Mouse (Mus musculus) granulocyte monocyte progenitor cell, adult 5-6 weeks (primary cell): Measurements from ENCODE around the gene Mtmr4. TPM values are rescaled to one million over a fixed set of nuclear protein-coding genes. Genes with fewer than 3 reads are reported as not detected.

ENCODE experiments used
- ATAC-seq: replicated peaks from 2 replicates; pipeline ENCODE4 v1.8.0; 2016; ENCODE audit warnings: mild to moderate bottlenecking, moderate TSS enrichment, inconsistent platforms; ENCODE audit not compliant: poor library complexity, severe bottlenecking
- total RNA-seq, 2 experiments: library from RNA; stranded (forward) in 1 of 2; stranded (reverse) in 1 of 2; fragments of 200-712, 200-1000 nt in 1 of 2; fragments of >200 nt in 1 of 2; fragmentation: Nextera tagmentation in 1 of 2; gene quantifications; 2 replicates each; pipeline ENCODE4 v1.2.3; 2014 to 2017

The Mtmr4 gene
- 25.2 and 25.4 TPM in 2 replicates for total RNA-seq (2014; fragmentation: Nextera tagmentation)
- 20.3 and 22.6 TPM in 2 replicates for total RNA-seq (2017)

DNA sequence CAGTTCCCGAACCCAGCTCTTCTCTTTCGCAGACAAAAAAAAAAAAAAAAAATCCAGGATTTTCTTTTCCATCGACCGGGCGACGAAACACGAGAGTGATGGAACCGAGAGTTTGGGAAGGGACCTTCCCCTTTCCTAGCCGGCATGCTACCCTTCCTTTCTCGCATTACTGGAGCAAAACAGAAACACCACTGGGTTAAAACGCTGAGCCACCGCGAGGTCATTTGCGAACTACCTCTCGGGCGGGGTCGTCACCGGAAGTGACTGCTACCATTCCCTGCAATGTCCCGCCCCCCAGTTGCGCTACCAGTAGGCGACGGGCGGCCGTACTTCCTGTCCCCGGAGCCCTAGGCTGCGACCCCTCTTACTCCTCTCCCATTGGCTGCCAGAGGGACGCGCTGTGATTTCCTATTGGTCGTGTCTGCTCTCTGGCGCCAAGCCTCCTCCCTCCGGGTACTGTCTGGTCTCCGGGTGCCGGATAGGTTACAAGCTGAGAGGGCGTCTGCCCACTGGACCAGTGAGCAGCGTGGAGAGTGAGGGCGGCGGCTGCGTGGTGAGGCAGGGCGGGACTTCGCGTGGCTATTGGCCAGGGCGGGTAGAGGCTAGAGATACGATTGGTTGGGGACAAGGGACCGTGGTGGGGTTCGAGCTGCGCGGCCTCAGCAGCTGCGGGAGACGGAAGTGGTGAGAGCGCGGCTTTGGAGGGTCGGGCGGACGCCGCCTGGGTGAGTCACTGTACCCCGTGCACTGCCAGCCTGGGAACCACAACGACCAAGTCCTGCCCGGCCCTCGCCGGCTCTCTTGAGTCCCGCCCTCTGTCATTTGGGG lies at the start of gene Mtmr4:
Gene Mtmr4, plus strand, starts transcription at position 637 of the 828 bp plus-strand sequence.
- ATAC-seq = peak; percentile 84

DNA sequence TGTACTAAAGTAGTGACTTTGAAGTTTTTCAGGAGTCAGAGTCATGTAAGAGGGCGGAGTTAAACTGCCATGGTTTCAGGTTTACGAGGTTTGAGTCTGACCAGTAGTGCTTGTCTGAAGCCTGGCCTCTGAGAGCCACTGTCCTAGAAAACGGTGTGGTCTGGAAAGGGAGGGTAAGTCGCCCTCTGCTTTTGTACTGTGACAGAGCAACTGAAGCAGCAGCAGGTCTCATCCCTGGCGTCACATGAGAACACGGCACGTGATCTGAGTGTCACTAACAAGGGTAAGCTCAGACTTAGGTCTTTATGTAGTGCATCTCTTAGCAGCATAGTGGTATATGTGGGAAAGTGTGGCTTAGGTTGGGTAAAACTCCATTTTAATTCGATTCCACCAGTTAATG lies 49.7 kb upstream of the Mtmr4 start:
- no peak for ATAC-seq

DNA sequence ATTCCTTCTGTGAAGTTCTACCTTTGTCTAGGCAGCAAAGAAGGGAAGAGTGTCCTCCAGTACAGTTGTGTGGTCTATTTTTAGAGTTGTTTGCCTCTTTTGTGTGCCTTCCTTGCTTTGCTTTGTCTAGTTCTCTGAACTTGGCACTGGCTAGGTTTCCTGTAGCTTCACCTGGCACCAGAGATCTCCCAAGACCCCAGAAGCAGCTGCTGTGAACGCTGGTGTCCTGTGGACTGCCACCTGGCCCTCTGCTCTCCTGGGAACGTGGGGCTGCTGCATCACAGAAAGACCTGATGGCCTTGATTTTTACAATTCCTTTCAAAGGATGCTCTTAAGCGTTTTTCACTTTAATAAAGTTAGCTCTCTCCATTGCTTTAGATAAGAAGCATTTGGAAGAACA lies 49.1 kb upstream of the Mtmr4 start:
- no peak for ATAC-seq

DNA sequence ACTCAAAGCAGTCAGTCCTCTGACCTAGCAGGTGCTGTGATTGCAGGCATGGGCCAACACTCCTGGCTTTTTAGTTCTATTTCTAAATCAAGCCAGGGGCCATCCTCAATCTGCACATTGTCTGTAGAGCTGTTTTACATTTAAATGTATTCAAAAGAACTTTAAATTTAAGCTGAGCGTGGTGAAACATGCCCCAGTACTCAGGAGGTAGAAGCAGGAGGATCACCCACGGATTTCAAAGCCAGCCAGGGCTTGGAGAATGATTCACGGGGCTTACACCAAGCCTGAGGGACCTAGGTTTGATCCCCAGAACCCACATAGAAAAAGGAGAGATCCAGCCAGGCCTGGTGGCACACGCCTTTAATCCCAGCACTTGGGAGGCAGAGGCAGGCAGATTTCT lies 38.6 kb upstream of the Mtmr4 start:
- ATAC-seq = no peak

DNA sequence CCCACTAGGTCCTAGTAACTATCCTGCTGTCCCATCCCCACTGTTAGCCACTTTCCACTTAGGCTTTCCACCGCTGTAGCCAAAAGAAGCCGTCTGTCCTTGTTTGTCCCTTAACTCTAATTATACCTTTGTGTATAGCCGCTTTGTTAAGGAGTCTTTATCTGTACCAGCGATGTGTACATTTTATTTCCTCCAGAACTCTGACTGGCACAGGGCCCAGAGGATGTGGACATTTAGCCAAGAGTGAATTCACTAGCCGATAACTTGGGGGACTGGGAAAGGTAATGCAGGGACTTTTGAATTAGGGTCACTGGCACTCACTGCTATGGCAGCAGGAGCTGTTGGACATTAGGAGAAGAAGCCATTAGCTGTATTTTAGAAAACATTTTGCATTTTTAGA lies 37.6 kb upstream of the Mtmr4 start:
- no peak for ATAC-seq

DNA sequence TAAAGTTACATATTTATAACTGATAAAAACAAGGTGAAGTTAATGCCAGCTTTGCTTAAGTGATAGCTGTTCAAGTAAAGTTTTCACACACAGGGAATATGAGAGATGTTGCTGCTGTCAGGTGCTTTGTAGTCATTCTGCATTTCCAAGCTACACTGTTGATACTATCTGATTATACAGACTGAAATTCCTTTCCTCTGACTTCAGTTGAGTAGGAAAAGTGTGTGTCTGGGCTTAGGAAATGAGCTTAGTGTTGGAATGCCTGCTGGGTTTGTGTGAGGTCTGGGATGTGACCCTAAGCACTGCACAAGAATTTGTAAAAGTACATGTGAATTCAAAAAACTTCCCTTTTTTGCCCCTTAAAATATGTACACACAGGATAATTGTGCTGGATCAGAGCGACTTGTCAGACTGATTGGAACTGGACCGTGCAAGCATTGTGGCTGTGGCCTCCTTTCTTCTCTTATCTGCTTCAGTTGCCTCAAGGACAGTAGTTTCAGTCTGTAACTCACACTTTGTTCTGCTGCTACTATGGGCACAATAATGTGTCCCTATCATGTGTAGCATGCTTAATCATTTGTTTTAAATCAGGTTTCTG lies 36.8 kb upstream of the Mtmr4 start:
- no peak for ATAC-seq

DNA sequence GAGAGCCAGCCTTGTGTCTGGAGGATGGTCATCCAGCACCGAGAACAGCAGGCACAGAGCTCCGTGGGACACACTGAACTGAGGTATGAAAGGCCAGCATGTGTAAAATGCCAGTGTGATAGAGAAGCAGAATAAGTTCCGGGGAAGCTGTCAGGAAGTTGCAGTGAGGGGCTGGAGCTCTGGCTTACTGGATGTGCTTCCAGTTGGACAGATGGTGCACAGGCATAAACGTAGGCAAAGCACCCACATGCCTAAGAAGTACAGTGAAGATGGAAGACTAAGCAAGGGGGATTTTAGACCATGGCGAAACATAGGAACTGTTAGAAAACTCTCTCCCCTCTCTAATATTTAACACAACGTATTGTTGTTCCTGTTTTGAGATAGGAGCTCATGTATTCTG lies 30.8 kb upstream of the Mtmr4 start:
- ATAC-seq = no peak

DNA sequence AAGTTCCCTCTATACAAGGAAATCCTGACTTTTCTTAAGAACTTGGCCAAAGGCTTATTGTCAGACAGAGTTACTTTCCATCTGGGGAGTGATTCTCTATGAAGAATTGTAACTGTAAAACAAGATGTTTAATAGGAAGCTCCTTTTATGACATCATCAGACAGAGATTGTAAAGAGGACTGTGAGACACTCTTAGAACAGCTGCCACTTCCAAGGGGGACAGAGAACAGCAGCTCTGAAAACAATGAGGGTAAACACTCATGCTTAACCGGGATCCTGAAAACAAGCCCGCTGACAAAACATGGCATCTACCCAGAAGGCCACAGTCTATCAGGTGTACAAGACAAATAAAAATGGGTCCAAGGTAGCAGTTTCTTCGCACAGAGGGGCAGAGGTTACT lies 25.5 kb upstream of the Mtmr4 start, which contains the start of gene Gm11492:
Gene Gm11492, plus strand, starts transcription at position 153 of the 400 bp plus-strand sequence.
- no peak for ATAC-seq

DNA sequence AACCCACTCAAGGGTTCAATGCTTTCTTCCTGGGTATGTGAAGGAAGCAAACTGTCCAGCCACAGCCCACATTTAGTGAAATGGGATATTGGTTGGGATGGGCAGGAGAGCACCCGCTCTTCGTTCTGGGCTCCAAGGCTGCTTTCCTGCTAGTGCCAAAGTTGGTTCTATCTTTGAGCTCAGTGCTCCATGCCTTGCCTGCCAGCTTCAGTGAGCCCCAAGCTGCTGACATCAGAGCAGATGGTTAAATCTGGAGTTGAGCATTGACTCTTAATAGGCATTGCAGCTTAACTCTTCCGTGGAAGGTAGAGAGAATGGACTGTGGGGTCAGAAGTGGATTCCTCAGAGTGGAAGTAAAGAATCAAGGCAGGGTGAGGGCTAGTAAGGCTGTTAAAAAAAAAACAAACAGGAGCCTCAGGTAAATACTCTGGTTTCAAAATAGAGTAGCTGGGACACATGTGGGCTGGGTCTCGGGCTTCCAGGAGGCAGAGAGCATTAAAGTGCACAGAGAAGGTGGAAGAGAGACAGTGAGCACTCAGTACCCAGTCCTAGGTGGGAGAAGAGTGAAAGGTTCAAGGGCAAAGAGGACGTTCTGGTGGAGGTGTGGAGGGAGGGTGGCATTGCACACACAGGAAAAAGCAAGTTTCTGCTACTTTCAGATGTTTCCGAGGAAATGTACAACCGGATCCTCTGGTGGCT lies 23.6 kb upstream of the Mtmr4 start, which contains the start of gene Sept4:
Gene Sept4, plus strand, starts transcription at position 649 of the 699 bp plus-strand sequence.
- no peak for ATAC-seq

DNA sequence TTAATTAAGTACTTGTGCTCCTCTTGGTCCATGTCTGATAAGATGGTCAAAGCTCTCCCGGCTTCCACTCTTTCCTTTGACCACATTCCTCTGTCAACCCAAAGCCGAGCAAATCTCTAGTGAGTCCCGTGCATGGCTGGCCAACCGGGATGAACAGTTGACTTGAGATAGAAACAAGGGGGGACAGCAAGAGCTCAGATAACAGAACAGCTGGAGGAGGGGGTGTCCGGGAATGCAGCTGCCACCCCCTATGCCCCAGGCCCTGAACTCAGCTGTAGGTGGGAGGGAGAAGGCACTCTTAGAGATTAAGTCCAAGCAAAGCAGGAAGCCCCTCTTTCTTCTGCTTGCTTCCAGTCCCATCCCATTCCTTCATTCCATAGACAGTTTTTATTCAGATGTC lies 21.2 kb upstream of the Mtmr4 start:
- ATAC-seq = no peak

DNA sequence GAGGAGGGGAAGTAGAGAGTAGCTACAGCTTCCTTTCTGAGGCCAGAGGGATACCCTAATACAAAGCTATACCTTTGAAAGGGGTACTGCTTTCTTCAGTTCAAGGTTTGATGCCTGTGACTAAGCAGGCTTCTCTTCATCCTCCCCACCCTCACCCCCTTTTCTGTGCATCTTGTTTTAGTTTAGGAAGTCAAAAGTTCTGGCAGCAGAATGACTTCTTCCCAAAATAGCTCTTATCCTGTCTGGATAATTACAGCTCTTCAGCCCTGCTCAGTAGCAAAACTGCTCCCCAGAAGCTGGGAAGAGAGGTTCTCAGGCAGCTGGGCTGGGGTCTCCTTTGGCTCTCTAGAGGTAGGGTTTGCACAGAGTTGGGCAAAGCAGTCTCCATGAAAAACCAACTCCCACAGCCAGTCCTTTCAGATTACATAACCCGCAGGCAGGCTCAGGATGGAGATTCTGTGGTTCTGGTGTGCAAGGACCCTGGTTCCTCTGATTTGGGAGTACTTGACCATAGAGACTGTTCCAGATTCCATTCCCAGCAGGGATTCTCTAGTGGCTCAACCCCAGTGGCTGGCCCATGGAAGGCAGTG lies 20.5 kb upstream of the Mtmr4 start:
- no peak for ATAC-seq

DNA sequence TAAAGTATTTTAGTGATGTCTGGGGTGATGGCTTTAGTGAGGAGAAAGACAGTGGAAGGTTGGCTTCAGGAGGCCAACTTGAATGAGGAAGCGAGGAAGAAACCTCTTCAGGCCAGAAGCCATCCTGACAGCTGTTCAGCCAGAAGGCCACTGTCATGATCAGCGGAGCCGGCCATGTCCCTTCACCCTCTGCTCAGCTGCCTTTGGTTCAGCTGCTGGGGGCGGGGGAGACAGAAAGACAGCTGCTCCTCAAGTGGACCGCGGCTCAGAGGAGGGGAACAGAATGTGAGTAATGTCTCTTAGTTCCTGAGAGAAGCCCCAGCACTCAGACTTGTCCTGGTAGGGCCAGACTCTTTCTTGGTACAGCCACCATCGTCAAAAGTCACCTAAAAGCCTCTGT lies 18.2 kb upstream of the Mtmr4 start:
- no peak for ATAC-seq

DNA sequence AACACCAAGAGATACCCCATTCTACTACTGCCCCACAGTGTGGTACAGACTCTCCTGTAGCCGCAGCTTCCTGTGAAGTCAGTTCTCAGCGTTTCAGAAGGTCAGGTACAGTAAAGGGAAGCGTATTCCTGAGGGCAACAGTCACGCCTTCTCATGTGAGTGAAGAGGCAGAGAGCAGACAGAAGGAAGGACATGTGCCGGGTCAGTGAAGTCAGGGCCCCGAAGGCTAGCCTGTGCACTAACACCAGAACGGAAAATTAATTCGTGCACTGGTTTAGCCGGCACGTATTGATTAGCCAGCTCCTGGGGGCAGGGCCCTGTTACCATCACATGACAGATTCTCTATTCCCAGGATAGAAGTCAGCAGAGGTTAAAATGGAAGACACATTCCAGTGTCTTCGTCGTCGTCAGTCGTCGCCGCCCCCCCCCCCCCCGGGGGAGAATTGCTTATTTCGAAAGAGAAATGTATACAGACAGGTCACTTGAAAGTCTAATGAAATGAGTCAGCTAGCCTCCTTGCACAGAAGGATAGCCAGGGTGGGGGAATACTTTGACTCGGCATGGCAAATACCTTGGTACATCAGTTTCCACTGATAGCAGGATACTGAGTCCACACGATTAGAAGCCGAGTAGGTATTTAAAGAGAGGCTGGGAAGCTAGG lies 17.3 kb upstream of the Mtmr4 start:
- no peak for ATAC-seq

DNA sequence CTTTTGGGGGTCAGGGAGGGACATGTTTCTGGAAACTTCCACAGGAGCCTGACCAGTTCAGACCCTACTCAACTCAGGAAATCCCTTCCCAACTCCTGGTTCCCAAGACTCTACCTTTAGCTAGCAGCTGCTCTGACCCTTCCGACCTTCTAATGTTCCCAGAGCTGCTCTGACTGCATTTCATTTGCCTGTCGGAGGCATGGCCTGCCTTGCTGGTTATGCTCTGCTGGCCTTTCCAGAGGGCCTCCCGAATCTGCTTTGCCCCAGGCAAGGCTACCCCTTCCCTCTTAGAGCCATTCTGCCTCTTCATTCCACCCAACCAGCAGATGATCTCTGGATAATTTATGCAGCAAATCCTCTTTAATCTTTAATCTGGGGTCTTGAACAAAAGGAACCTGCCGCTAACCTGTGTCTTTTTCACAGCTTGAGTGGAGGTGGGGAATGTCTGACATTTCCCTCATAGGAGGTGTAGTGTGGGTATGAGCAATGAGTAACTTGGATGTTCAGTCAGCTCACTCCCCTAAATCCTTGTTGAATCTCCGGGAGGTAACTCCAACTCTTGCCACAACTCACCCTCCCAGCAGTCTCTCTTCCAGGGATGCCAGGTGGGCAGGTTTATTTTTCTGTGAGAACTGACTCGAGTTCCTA lies 14.2 kb upstream of the Mtmr4 start:
- no peak for ATAC-seq

DNA sequence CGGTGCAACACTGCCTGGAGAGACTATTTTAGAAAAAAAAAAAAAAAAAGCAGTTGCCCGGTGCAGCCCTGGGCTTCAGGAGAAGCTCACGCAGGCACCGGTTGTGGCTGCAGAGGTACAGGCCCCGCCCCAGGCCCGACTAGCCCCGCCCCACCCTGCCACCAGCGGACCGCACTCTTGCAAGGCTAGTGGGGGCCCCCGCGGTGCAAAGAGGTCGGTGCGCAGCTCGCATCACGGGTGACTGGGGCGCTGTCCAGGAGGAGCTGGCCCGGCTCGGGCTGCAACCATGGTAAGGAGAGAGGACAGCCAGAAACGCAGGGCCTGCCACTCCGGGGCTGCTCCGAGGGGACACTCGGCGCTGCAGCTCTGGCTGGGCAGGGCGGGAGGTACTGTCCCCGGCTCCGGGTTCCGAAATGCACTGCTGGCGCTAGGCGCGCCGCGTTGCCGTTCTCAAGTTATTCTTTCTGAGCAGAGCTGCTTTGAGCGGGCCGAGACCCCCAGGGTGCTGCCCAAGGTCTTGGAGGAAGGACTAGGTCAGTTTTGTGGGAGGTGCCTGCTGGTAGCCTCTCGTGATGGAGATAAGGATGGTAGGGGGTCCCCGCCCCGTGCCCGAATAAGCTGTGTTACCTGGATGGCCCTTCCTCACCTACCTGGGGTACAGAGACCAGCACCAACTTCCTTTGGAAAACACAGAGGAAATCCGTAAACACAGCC lies 13.6 kb upstream of the Mtmr4 start:
- ATAC-seq = peak; percentile 91

DNA sequence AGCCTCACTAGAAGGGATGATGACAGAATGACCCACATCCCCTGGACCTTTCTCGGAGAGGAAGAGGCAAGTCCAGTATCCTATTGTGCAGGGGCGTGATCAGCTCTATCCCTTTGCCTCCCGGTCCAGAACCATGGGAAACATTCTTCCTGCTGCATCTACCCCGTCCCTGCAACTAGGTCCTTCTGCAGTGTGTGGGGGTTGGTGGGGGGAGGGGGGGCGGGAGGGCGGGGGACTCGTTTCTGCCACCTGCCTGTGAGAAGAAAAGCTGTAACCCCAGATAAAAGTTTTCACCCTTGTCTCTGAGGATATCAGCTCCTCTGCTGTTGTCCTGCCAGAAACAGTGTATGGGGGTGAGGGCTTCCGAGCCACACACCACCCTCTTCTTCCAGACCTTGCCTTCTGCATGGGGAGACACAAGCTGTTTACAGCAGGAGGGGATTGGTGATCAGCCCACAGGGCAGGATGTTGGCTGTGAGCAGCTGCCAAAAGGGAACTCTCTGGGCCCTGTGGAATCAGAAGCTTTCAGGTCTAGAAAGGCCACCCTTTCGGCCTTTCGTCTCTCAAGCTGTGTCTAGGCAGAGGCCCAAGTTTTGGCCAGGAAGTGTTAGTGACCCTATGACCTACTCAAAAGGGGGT lies 12.9 kb upstream of the Mtmr4 start:
- ATAC-seq = 0 out of 2 replicates have a peak, but pooled peaks have one; percentile 14

DNA sequence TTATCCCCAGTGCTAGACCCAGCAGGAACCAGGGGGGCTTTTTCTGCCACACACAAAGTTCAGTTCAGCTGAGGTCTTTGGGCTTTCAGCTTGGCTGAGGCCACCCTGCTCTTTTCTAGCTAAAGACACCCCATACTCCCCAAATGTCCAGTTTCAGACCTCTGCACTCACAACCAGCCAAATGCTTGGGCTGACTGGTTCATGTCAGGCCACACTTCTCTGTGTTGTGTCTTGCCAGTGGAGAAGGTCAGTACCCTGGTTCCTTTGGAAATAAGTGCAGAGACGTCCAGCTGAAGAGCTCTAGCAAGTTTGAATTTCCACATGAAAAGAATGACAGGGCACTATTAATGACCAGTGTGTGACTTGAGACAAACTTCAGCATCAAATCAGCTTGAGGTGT lies 12.2 kb upstream of the Mtmr4 start:
- no peak for ATAC-seq

DNA sequence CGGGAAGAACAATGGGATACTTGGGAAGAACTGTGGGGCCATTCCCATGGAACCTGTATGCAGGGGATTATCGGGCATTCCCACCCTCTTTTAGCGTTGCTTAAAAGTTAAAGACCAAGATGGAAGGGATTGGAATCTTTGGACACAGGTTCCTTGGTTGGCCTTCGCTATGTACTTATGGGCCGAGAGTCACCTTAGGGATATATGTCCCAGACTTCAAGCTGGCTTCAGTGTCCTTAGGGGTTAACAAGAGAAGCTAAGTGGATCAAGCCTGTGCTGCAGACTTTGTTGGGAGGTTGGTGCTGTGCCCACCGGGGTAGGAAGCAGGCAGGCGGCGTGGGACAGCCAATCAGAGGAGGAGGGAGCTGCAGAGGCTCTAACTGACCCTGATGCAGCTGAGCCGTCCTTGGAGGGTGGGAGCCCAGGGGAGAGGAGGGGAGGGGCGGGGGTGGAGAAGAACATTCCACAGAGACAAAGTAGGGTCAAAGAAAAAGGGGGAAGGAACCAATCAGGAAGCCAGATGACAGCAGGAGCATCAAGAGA lies 11.3 kb upstream of the Mtmr4 start:
- no peak for ATAC-seq
